Mouse (Mus musculus) liver, adult 2 months (tissue): Measurements from ENCODE around the gene Ndufb8. TPM values are rescaled to one million over a fixed set of nuclear protein-coding genes. Genes with fewer than 3 reads are reported as not detected.

ENCODE experiments used
- DNase-seq: peaks from one replicate; pipeline ENCODE4 v3.0.0-alpha.2; 2011; ENCODE audit warnings: low read depth, low spot score; ENCODE audit errors: extremely low read depth
- H3K27ac ChIP-seq: fragments of 200-500 bp; replicated peaks from 2 replicates; pipeline ENCODE4 v1.5.1; 2012; ENCODE audit warnings: low read depth, mild to moderate bottlenecking, control low read depth, inconsistent platforms, low read length; ENCODE audit not compliant: insufficient read depth
- H3K27me3 ChIP-seq: fragments of 200-500 bp; 2 replicates; pipeline ENCODE4 v1.6.1; 2012; ENCODE audit warnings: mild to moderate bottlenecking, moderate library complexity, low read length, inconsistent platforms; ENCODE audit not compliant: control insufficient read depth, insufficient read depth
- H3K36me3 ChIP-seq: fragments of 200-500 bp; 2 replicates; pipeline ENCODE4 v1.6.1; 2012; ENCODE audit warnings: low read length, inconsistent platforms; ENCODE audit not compliant: control insufficient read depth, insufficient read depth
- H3K4me1 ChIP-seq: fragments of 200-500 bp; 2 replicates; pipeline ENCODE4 v1.6.1; 2011; ENCODE audit warnings: low read length; ENCODE audit not compliant: control insufficient read depth, insufficient read depth
- H3K4me3 ChIP-seq: fragments of 200-500 bp; 2 replicates; pipeline ENCODE4 v1.5.1; 2011; ENCODE audit warnings: low read depth, mild to moderate bottlenecking, control low read depth, low read length, moderate library complexity; ENCODE audit not compliant: insufficient read depth
- H3K79me2 ChIP-seq: fragments of 200-500 bp; 2 replicates; pipeline ENCODE4 v1.6.1; 2012; ENCODE audit warnings: inconsistent platforms, mild to moderate bottlenecking, low read length, moderate library complexity; ENCODE audit not compliant: control insufficient read depth, insufficient read depth
- H3K9ac ChIP-seq: fragments of 200-500 bp; 2 replicates; pipeline ENCODE4 v1.6.1; 2012; ENCODE audit warnings: low read depth, mild to moderate bottlenecking, control low read depth, inconsistent platforms, low read length
- CTCF ChIP-seq: fragments of 200-500 bp; IDR thresholded peaks from 2 replicates; pipeline ENCODE4 v1.5.1; 2011; ENCODE audit warnings: low read depth, low read length, control low read depth
- POLR2A ChIP-seq: fragments of 200-500 bp; IDR thresholded peaks from 2 replicates; pipeline ENCODE4 v1.6.1; 2011; ENCODE audit warnings: low read length, control low read depth; ENCODE audit not compliant: insufficient read depth; ENCODE audit errors: extremely low read depth
- WGBS: fragments of 180-500 bp; shearing (Covaris S2); methylation state at CpG from one replicate; pipeline ENCODE4 v1.1.7; 2018; 5-methylcytosine and 5-hydroxymethylcytosine counted together
- polyA plus RNA-seq: library from polyadenylated mRNA; depleted of rRNA; stranded (reverse); fragments of >200 nt; gene quantifications from 2 replicates; pipeline ENCODE4 v1.2.3, GENCODE M21; 2012
- total RNA-seq: library from RNA; depleted of rRNA; stranded (reverse); fragments of >200 nt; gene quantifications from 2 replicates; pipeline ENCODE4 v1.2.3, GENCODE M21; 2014

Gene Ndufb8
- total and polyA plus RNA-seq, 2 experiments = 394 to 570 TPM

DNA sequence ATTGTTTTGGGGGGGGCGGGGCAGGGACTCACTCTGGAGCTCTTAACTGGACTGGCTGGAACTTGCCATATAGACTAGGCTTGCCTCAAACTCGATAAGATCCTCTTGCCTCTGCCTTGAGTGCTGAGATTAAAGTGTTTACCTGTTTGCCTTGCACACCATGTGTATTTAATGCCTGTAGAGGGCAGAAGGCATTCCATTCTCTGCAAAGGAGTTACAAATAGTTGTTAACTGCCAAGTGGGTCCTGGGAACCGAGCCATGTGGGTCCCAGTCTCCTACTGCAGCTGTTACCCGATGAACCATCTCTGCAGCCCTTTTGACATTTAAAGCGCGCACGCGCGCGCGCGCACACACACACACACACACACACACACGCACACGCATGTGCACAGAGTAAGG is 8.8 kb upstream of the Ndufb8 start:
- no peaks in the 10 kb centered on the region for H3K27me3 ChIP-seq
- TF ChIP-seq POLR2A = no peak
- TF ChIP-seq CTCF = no peak
- peaks cover 9% of the 10 kb centered on the region; the same call in 1 of the 2 replicates for H3K79me2 ChIP-seq
- peaks cover 6% of the 10 kb centered on the region for H3K4me1 ChIP-seq
- H3K36me3 ChIP-seq = peaks cover 32% of the 10 kb centered on the region
- no peak for DNase-seq
- WGBS = 84% methylated on average over 14 of the region's 14 CpGs
- no peak overlapping the region for H3K27ac ChIP-seq
- no peak overlapping the region for H3K4me3 ChIP-seq
- no peak overlapping the region for H3K9ac ChIP-seq

DNA sequence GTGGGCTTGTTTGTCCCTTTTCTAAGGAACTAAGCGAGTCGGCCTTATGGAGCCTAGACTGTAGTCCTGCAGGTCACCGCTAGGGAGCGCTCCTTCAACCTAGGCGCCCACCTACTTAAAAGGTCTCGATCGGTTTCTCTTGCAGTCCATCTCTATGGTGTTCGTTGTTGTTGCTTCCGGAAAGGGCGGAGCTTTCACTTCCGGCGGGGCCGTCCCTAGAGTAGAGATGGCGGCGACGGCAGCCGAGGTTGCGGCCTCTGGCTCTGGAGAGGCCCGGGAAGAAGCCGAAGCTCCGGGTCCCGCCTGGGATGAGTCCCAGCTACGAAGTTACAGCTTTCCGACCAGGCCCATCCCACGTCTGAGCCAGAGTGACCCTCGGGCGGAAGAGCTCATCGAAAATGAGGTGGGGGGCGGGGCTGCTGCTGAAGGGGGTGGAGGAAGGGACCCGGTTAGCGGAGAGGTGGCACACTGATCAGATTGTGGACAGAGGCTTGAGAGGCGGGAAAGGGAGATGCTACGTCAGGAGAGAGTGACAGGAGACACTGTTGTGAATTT is 7.5 kb upstream of the Ndufb8 start, which contains the start of gene Hif1an:
Hif1an (plus strand) TSS at position 199 of the 555 bp plus-strand sequence.
- DNase-seq = peak; percentile 90
- TF ChIP-seq POLR2A (peak; percentile 61), CTCF (peak; percentile 92)
- Histone ChIP-seq H3K9ac (peak within 1 kb of the TSS; percentile 83), H3K27ac (peak within 1 kb of the TSS; percentile 51), H3K36me3 (peaks cover 25% of the 10 kb centered on the region), H3K79me2 (peaks cover 9% of the 10 kb centered on the region; the same call in 1 of the 2 replicates), H3K4me3 (peak within 1 kb of the TSS; percentile 95), H3K4me1 (peaks cover 6% of the 10 kb centered on the region), H3K27me3 (no peaks in the 10 kb centered on the region)
- 0% methylated on average over 33 of the region's 33 CpGs for WGBS

GRCm38 (mm10) chr19:44554490-44554860 is 765 bp downstream of the Ndufb8 start:
- Histone ChIP-seq H3K4me1 (peaks cover 4% of the 10 kb centered on the region), H3K4me3 (peak overlapping the region; percentile 97), H3K27ac (no peak overlapping the region), H3K79me2 (peaks cover 9% of the 10 kb centered on the region; the same call in 1 of the 2 replicates), H3K9ac (peak overlapping the region; percentile 94), H3K27me3 (no peaks in the 10 kb centered on the region), H3K36me3 (peaks cover 22% of the 10 kb centered on the region)
- DNase-seq = no peak
- WGBS = 1% methylated on average over 8 of the region's 8 CpGs
- TF ChIP-seq CTCF (no peak), POLR2A (no peak)

DNA sequence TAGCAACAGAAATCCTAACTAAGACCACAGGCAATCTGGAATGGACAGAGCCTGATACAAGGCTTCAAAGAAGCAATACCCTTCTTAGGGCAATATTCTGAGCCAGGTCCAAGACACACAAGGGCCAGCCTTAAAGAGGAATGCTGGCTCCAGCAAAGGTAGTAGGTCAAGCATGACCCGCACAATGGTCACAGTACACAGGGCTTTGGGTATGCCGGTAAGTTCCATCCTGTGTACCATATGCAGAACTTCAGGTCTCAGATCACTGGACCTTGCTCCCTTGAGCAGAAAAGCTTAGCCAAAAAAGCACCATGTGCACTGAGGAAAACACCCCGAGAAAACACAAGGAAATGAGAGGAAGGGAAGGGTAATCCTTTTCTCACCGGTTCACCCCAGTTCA is 2.0 kb downstream of the Ndufb8 start:
- no peaks in the 10 kb centered on the region for H3K27me3 ChIP-seq
- H3K36me3 ChIP-seq = peaks cover 25% of the 10 kb centered on the region
- TF ChIP-seq CTCF (no peak), POLR2A (no peak)
- WGBS = 89% methylated on average over 4 of the region's 4 CpGs
- DNase-seq = no peak
- peaks cover 9% of the 10 kb centered on the region; the same call in 1 of the 2 replicates for H3K79me2 ChIP-seq
- H3K4me1 ChIP-seq = peaks cover 4% of the 10 kb centered on the region
- no peak overlapping the region for H3K9ac ChIP-seq
- no peak overlapping the region for H3K4me3 ChIP-seq
- no peak overlapping the region for H3K27ac ChIP-seq

- no peak within 1 kb of the TSS for H3K27ac ChIP-seq
- H3K36me3 ChIP-seq = peaks cover 25% of the 10 kb centered on the region
- H3K79me2 ChIP-seq = peaks cover 9% of the 10 kb centered on the region; the same call in 1 of the 2 replicates
- TF ChIP-seq CTCF (no peak), POLR2A (no peak)
- no peaks in the 10 kb centered on the region for H3K27me3 ChIP-seq
- no peak within 1 kb of the TSS for H3K4me3 ChIP-seq
- no peak within 1 kb of the TSS for H3K9ac ChIP-seq
- 95% methylated on average over 4 of the region's 4 CpGs for WGBS
- H3K4me1 ChIP-seq = peaks cover 4% of the 10 kb centered on the region
- DNase-seq = no peak
These were observed 2.5 kb downstream of the Ndufb8 start, which contains the start of gene Gm20538 for GRCm38 (mm10) chr19:44552731-44553130. Gm20538 (minus strand) TSS chr19:44552831.
